Mouse (Mus musculus) cerebellum, adult 9-11 months (tissue): ENCODE results near the gene Tekt3.

Source experiments
- DNase-seq: peaks from one replicate; pipeline ENCODE4 v3.0.0; 2022

Tekt3 gene

DNA sequence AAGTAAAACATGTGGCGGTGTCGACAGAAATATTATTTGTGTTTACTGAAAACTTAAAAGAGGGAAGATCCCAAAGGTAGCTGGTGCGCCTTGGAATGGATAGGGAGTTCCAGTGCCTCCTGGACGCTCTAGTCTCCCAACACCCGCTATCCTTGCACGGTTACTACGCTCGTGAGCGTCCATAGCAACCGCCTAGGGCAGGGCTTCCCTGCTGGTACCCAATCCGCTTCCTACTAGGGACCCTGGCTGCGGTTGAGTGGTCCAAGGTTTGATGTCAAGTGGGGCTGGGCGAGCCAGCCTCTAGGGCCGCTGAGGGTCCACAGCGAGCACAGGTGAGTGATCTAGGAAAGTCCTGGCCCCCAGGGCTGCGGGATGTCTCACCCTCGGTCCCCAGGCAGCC, at the start of gene Tekt3:
TSS of gene Tekt3 (plus strand) at position 209 of the 400 bp plus-strand sequence.
- no peak for DNase-seq

DNA sequence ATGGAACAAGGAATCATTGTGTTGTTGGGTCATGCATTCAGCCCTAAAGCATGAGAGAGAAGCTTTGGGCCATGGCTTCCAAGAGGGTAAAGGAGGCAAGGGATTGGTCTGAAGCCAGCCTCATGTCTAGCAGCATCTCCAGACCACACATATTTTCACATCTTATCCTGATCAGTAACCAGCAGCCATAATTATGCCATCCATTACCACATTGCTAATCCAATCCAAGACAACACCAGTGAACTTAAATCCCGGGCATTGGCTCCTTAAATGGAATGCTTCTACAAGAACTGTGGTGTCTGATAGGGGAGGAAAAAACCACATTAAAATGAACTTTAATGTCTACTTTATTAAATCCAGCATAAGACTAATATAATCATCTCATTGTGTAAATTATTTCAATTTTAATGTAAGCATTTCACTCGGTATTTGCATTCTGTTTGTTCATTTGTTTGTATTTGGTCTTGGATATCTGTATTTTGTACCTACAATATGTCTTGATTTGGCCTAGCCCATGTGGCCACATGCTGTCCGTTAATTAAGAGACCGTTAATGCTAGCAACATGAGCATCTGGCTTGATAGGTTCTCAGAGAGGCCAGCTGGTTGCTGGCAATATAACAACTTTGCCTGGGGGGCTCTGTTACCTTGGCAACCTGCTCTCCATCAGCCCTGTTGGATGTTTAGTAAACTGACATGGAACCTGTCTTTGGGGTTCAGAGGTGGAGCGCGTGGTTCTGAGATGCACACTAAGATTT, 43.9 kb upstream of the Tekt3 start:
- DNase-seq, result peak; percentile 20

DNA sequence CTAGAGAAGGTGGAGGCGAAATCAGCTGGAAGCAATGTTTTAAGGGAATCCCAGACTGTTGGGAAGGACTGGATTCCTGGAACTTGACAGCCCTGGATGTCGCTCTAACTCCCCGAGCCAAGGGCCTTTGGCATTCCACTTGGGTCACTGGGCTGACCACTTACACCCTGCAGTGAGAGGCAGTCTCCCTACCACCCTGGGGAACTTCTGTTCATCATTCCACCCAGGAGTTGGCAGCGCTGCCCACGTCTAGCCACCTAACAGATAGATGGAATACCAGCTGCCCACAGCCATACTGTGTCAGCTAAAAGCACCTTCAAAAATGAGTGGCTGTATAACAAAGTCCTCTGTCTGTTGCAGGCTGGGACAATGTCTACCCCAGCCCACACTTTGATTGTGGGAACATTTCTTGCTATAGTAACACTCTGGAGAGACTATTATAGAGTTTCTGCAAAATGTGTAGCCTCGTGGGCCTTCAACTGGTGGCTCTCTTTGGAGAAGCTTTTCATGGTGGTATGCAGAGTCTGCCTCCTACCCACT, 43.3 kb upstream of the Tekt3 start:
- peak; percentile 30 for DNase-seq

DNA sequence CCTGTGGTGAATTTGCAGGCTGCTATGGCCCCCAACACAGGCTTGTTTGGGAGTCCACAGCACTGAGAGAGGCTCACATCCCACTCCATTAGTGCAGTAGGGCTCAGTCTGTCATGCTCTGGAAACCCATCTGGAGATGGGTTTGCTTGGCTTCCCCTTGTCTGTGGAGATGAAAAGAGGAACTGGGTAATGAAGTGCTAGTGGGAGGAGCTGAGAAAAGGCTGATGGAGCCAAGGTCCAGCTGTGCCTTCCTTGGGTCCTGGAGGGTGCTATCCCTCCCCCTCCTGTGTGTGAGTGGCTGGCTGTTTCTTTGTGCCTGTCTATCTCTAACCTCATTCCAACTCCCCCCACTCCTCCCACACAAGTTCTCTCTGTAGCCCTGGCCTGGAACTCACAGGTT, 40.8 kb upstream of the Tekt3 start:
- DNase-seq, result no peak

DNA sequence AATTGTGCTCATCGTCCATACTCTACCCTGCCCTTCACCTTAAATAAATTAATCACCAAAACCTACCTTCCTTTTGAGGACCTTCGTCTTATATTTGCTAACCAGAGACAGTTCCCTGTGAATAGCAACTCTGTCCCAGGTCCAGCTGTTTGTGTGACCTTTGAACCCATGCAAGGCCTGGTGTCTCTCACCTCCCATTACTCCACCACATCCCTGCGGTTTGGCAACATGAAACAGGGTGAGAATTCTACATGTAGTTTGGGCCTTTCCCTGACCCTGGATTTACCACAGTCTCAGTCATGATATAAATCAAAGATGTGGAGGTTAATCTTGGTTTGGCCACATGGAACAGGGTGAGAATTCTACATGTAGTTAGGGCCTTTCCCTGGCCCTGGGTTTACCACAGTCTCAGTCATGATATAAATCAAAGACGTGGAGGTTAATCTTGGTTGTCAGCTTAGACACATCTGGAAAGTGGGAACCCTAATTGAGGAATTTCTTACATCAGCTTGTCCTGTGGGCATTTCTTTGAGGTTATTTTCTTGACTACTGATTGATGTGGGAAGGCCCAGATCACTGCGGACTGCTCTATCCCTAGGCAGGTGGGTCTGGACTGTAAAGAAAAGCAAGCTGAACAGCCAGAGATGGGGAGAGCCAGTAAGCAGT, 40.2 kb upstream of the Tekt3 start:
- no peak for DNase-seq

DNA sequence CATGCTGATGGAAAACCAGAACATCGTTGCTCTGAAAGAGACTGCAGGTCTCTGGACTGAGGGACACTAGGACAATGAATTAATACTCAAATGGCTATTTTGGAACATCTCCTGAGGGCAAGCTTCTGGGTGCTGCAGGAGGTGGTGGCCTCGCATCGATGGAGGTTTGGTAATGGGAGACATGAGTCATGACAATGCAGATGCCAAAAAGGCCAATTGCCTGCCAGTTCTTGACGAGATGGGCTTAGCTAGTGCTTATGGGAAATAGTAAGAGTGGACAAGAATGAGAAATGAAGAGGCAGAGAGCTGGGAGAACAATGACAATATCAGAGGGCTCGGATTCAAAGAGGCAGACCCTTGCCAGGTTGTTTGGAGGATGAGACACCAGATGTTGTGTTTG, 38.0 kb upstream of the Tekt3 start:
- DNase-seq, result no peak

DNA sequence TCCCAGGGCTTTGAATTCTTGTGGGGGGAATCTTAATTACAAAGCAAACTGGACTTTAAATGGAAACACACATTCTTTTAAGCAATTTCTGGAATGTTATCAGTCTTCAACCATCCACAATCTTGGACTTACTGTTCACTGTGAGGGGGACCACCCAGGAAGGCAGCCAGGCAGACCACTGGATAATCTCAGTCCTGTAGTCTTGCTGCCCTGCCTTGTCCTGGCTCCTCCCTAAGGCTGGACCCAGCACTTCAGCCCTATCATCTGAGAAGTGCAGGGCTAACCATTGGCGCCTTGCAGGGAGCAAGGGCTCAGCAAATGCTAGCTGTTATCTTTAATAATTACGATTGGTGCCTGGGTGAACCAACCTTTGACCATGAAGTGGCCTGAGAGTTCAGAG, 37.3 kb upstream of the Tekt3 start:
- DNase-seq, result no peak

DNA sequence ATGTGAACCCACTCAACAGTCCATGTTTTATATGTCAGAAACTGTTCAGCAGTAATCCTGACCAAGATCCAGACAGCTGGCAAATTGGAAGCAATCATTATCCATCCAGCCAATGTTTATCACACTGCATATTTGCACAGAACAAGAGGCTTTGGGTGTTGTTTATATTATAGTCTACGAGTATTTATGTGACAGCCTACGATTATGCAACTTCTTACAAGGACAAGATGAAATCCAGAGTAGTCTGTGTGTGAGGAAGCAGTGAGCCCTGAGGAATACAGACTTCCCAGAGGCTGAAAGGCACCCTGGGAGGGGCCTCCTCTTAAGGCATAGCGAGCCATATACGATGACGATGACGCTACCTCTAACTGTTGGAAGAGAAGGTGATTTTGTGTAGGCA, 36.0 kb upstream of the Tekt3 start:
- no peak for DNase-seq

DNA sequence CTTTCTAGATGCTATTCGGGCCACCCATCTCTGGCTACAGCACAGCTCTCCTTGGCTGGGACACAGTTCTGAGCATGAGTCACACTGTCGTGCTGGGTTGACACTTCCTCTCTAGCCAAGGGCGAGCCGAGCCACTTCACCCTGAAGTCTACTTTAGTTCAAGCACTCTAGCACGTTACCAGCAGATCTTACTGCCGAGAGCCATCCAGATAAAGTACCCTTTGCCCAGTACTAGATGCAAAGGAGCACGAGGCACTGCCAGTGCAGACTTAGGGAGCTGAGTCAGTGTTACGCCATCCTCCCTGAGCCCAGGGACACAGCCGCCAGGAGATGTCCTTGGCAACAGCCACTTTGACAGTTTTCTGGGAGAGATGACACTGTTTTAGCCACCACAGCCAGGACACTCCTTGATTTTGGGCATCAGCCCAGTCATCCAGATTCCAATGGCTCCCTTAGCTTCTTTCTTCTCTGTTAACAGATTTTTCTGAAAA, 34.8 kb upstream of the Tekt3 start:
- peak; percentile 81 for DNase-seq

DNA sequence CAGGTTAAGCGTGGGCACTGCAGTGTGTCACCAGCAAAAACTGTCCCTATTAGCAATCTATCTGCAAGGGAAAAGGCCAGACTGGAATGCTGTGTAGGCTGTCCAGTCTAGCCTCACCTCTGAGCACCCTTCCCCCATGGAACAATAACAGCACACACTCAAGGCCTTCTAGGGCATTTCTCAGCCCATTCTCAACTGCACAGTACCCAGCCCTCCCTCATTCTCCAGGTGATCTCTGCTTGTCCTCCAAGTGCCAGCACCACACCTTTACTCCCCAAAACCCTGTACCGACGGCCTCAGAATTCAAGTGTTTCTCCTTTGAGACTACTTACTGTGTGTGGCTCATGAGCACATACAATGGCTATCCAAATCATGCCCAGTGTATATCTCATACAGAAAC, 33.3 kb upstream of the Tekt3 start:
- DNase-seq, result no peak

DNA sequence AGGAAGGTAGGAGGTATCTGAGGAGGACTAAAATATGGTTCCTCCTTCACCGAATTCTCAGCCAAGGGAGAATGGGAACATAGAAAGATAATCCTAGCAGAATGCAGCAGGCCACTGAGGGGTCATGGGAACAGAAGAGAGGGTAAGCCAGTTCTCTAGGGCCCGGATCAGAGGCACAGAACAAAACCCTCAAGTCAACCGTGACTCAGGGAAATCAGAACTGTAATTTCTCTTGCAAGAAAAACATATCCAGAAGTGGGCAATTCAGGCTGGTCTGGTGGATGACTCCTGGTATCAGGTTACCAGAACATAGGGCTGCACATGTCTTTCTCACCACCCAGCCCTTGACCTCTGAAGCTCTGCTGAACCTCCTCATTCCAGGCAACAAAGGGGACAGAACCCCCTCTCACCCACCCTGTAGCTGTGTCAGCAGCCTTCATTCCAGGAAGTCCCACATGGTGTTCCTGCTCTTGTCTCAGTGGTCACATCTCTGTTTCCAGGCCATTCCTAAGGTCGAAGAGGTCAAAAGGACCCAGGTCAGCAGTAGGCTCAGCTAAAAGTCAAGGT, 32.2 kb upstream of the Tekt3 start:
- no peak for DNase-seq

DNA sequence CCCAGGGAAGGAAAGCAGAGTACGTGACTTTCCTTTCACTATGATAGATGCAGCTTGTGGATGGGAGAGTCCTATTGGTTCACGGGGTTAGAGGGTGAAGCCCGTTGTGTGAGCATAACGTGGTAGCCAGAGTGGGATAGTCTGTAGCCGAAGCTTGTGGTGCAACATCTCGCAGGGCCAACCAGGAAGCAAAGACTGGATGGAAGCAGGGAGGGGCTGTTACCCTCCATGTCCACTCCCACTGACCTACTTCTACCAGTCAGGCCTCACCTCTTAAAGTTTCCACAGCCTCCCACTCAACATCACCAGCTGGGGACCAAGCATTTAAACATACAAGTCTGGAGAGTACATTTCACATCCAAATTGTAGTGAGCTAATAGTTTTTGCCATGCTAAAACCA, 31.7 kb upstream of the Tekt3 start:
- DNase-seq, result no peak

DNA sequence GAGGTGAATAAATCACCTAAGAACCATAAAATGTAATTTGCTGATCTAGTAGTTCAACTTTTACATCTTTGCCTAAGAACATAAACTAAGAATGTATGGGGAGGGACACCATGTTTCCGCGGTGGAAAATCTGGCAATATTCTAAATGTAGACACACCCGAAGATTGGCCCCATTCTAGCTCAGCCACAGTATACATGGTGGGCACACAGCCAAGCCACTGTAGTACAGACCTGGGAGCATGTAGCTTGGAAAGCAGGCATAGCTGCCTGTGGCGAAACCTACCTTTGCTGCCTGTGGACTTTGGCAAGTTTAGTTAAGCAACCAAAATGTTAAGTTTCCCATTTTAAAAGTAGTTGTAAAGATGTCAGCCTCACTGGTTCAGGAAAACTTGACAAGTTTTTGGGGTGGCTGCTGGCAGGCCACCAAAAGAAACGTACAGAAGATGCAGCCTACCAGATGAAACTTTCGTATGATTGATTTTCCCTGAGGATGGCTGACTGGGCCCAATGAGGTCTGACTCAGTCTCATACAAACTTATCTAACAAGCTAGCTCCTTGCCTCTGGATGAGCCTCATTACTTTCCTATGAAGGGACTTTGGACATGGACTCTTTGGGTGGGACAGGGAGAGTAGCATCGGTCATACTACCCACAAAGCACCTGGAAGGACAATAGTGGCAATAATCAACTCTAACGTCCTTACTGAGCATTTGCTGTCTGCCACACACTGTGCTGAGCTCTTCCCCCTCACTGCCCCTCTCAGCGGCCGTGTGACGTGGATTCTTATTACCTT, 25.8 kb upstream of the Tekt3 start:
- DNase-seq, result no peak

DNA sequence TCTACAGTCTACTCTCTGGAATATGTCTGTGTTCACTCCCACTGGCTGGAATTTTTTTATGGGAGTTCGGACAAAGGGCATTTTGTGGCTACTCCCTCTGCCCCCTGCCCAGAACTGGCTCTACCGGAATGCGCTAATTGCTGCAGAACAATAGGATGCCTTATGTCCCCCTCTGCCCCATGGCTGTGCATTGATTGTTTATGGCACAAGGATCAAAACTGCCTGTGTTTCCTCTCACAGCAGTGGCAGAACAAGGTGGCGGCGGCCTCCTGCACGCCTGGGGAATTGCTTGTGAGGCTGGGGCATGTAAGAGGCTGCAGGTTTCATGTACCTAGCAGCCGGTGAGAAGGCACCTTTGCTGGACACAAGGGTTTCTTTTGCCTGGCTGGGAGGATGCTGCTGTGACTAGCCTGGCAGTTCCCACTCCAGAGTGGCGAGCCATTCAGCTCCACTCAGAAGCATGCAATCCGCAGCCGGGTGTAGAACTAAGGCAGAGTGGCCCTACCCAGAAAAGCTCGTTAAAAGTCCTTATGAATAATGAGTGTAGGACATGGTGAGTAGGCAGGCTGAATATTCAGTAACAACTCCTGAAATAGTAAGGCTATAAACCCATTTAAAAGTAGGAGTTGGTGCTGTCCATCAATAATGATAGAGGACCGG, 21.3 kb upstream of the Tekt3 start:
- no peak for DNase-seq

DNA sequence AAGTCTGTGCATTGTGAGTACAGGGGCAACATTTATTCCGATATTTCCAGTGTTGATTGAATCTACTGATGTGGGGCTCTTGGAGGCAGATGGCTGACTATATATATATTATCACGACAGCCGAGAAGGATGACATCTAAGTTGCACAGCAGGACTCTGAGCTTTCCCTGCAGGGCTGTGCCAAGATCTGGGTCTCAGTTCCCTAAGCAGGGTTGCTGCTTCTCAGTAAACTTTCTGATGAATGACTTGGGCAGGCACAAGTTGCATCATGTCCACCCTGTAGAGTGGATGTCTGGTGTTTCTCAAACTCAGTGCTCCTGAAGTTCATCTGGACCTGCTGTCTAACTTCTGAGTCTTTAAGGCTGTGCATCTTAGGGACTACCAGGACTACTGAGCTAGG, 15.7 kb upstream of the Tekt3 start:
- no peak for DNase-seq

DNA sequence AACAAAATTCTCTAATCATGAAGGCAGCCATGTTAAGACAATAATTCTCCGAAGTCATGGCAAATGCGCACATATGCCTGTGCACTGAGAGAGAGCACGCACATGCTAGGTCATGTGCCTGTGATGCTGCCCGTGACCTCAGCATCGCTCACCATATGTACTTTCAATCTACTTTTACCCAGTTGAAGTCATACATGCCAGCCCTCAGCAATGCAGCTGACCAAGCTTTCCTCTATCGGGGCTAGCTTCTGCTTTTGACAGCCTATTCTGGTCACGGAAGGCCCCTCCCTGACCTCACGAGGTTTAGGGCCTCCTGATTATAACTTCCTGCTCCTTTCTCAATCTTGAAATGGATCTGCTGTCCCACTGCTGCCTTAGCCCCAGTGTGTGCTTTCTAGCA, 15.1 kb upstream of the Tekt3 start:
- no peak for DNase-seq

DNA sequence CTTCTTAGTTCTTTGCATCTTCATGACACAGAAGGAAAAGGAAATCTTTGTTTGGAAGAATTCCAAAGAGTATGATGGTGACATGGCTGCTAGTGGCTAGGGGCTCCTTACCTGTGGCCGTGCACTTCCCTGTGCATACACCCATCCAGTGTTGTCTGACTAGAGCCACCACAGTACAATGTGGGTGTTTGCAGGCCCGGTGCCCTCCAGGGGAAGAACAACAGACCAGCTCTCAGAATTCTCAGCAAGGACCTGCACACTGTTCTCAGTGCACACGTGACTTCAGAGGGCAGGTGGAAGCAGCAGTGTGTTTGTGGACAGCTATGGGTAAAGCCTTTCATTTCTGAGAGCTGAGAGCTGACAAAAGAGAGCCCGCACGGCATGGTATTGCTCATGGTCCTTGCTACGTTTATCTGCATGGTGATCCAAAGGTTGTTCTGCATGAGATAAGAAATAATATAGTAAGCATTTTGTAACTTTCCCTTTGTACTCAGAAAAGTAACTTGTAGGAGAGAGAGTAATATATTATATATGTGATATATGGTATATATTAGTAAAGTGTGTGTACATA, 11.0 kb upstream of the Tekt3 start:
- no peak for DNase-seq

DNA sequence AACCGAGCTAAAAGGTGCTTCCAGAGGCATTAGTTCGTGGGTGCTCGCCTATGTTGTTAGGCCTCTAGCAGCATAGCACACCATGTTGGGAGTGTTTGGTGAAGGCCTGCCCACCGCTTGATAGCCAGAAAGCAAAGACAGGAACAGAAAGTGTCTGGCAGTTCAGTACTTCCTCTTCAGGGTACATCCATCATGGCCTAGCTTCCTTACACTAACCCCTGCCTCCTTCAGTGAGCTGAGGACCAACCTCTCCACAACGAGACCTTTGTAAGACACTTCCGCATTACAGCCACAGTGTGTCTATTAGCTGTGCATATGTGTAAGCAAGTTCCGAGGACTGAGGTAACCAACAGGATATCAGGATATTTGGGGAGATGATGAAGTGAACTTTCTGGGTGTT, 10.4 kb upstream of the Tekt3 start:
- DNase-seq, result no peak

DNA sequence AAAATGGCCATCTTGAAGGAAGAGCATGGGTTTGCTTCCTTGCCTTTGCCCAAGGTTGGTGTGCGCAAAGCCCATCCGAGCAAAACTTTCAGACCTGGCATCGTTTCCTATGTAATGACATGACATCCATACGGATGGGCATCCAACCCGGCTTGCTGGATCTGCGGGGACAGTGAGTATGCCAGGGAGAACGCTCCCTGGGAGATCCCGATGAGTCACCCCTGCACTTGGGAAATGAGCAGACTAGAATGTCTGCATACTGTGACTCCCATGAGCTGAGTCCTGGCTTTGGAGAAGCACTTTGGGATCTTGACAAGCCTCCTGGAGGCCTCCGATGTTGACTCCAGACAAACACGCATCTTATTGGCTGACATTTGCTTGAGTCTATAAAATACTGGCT, 9.5 kb upstream of the Tekt3 start:
- DNase-seq, result no peak

DNA sequence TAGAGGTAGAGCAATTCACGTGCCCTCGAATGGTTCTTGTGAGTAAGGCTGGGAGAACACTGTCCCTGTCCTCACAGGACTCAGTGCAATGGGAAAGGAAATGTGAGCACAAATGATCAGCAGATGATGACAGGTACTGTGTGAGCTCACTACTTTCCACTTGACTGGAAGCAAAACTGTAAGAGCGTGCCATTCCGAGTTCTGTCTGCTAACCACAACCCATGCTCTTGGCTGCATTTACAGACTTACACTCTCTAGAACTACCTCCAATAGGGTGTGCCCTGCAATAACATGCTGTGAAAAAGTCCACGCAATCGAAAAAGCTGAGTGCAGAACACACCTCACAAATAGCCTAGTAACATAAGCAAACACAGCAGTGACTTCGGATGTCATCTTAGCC, 5.9 kb upstream of the Tekt3 start:
- no peak for DNase-seq

DNA sequence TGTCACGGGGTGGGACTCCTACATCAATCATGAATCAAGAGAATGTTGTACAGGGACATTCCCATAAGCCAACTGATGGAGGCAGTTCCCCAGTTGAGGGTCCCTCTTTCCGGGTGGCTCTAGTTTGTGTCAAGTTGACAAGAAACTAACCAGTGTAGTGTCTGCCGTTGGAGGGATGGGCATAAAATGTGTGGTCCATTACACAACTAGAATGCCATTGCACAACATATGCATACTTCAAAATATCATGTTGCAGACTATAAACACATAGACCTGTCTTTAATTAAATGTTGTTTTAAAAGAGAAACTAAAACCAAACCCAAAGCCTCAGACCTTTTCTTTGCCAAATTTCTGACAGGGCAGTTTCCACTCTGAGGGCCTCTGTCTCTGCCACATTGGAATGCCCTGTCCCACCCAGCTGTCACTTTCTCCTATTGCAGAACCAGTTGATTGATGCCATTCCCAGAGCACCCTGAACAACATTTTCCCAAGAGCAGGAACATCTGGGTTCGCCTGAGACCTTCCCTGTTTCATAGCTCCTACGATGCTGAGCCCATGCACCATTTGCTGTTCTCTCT, 3.0 kb upstream of the Tekt3 start:
- DNase-seq, result no peak

DNA sequence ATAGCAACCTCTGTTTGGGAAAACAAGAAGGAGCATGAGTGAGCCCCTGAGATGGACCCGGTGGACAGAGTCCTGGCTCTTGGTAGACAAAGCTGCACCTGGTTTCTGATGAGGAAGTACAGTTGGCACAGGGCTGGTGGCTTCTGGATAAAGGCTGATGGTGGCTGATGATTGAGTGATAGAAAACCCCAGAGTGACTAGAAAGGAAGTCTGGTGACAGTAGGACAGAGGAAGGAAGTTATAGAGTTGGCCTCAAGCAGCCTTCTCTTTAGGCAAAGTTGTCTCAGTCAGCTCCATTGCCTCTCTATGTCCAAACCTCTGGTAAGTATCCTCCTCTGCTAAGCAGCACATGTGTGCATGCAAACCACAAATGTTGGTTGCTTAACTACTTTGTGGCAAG, 1.5 kb upstream of the Tekt3 start:
- DNase-seq, result no peak
